Mouse (Mus musculus): Measurements from ENCODE around the gene Faf1. TPM values are rescaled to one million over a fixed set of nuclear protein-coding genes. Genes with fewer than 3 reads are reported as not detected.

Gene Faf1
- total and polyA plus RNA-seq, 3 experiments: 34.9 to 52.8 (median 38.2) TPM

DNA sequence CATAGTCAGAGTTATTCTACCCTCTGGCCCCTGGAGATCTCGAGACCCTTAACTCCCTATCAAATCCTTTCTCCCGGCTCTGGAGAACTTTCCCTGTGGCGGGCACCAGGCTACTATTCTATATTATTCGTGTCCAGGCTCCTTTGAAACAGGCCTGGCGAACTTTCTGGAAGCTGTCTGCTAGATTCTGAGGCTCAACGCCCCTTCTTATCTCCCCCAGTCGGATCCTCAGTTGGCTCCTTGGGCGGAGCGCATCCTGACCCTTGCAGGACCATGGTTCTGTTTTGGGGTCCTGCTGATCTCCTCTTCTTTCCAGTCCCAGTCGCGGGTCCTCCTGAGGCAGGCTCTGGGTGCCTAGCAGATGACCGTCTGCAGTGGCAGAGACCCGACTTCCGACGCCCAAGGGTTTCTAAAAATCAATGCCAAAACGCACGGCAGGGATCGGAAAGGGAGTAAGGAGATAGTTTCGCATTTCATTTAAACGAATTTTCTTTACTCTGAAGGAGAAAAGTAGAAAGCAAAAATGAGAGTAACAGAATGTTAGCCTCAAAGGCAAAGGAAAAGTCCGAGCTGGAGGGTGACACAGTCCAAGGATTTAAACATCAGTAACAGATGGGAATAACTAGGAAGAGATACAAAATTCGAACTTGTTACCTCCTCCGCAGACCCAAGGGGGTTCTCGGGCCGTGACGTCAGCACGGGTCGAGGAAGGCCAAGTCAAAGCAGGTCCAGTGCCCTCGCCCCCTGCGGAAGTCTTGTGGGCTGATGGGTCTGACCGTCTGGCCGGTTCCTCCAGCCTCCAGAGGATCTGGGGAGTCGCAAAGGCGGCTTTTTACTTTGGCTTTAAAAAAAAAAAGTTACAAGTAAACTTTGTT is 300.1 kb downstream of the Faf1 start:
- Histone ChIP-seq H3K79me2 (replicated peaks; ENCODE audit: control insufficient read depth, extremely low read depth, insufficient read depth, poor library complexity, severe bottlenecking) (no peaks in the 10 kb centered on the region), H3K27me3 (replicated peaks) (no peaks in the 10 kb centered on the region), H3K4me3 (replicated peaks in 1 of 3; ENCODE audit: low read depth in 2 of 3, low read length in 2 of 3, poor library complexity in 1 of 3) (no peak overlapping the region), H3K9me3 (replicated peaks; ENCODE audit: low read length) (peaks cover 36% of the 10 kb centered on the region), H3K4me2 (ENCODE audit: insufficient read depth, low read depth, poor library complexity, severe bottlenecking) (no peak overlapping the region), H3K27ac (ENCODE audit: insufficient read depth, low read depth) (no peak overlapping the region), H3K4me1 (ENCODE audit: control insufficient read depth in 1 of 2, insufficient read depth in 2 of 2) (no peaks in the 10 kb centered on the region), H3K36me3 (replicated peaks in 1 of 2; ENCODE audit: control insufficient read depth in 1 of 2, insufficient read depth in 1 of 2, low read length in 1 of 2) (peaks cover 0 to 3% of the 10 kb centered on the region in 2 experiments), H3K9ac (ENCODE audit: insufficient read depth, low read depth) (no peak overlapping the region)
- in situ Hi-C loops (cut with MboI; ENCODE audit: low pct_ligation_motif_present, low pct_unique_long_range_greater_than_20kb, low sequenced_read_pairs) (no loop called here), dilution Hi-C loops (cut with MboI; ENCODE audit: extremely low pct_ligation_motif_present, extremely low pct_unique_long_range_greater_than_20kb, low sequenced_read_pairs) (no loop called here)
- DNase-seq (ENCODE audit: extremely low read depth): no peak
- TF ChIP-seq ZKSCAN1 (IDR thresholded peaks at IDR 0.05; ENCODE audit: borderline replicate concordance, low read depth, low read length) (no peak), ZC3H11A (IDR thresholded peaks at IDR 0.05; ENCODE audit: low read depth, low read length) (no peak), ZNF384 (IDR thresholded peaks at IDR 0.05; ENCODE audit: low read depth, low read length) (no peak), NRF1 (IDR thresholded peaks at IDR 0.05; ENCODE audit: low read depth, low read length) (no peak), IRF4 (IDR thresholded peaks at IDR 0.05; ENCODE audit: low read depth, low read length) (no peak), TCF12 (IDR thresholded peaks at IDR 0.05; ENCODE audit: low read depth, low read length) (no peak), EP300 (IDR thresholded peaks at IDR 0.05; ENCODE audit: low read length) (no peak), JUND (conservative IDR thresholded peaks at IDR 0.05; ENCODE audit: low read depth, low read length) (no peak), TBP (conservative IDR thresholded peaks at IDR 0.05; ENCODE audit: low read depth, low read length) (no peak), E2F4 (IDR thresholded peaks at IDR 0.05; ENCODE audit: insufficient replicate concordance, low read depth, low read length) (no peak), USF2 (conservative IDR thresholded peaks at IDR 0.05; ENCODE audit: low read depth, low read length) (no peak), MEF2A (IDR thresholded peaks at IDR 0.05; ENCODE audit: borderline replicate concordance, low read depth, low read length) (no peak), HCFC1 (IDR thresholded peaks at IDR 0.05; ENCODE audit: low read depth, low read length) (no peak), RAD21 (IDR thresholded peaks at IDR 0.05; ENCODE audit: low read depth, low read length) (no peak), CHD1 (IDR thresholded peaks at IDR 0.05; ENCODE audit: low read depth, low read length) (no peak), MAZ (IDR thresholded peaks at IDR 0.05; ENCODE audit: low read depth, low read length) (no peak), CTCF (conservative IDR thresholded peaks at IDR 0.05 in 1 of 2, IDR thresholded peaks at IDR 0.05 in 1 of 2; ENCODE audit: low read depth in 2 of 2, low read length in 2 of 2) (no peak), BHLHE40 (IDR thresholded peaks at IDR 0.05; ENCODE audit: low read depth, low read length) (no peak), SMC3 (IDR thresholded peaks at IDR 0.05; ENCODE audit: low read depth, low read length) (no peak)
